Mouse (Mus musculus) activated CD4-positive, CD25-positive, alpha-beta regulatory T cell, adult 9 weeks (primary cell): ENCODE results near the gene Luzp1. TPM values are rescaled to one million over a fixed set of nuclear protein-coding genes. Genes with fewer than 3 reads are reported as not detected.

ENCODE experiments used
- polyA plus RNA-seq: library from polyadenylated mRNA; unstranded; fragments of 100-300 nt; shearing (Covaris generic); gene quantifications from one replicate; pipeline ENCODE4 v1.2.1, GENCODE M21; 2017

Luzp1 gene
- polyA plus RNA-seq = 9.9 TPM

GRCm38 (mm10) chr4:136469371-136469903 lies at the start of gene Luzp1:
Luzp1 (plus strand) TSS chr4:136469761.

GRCm38 (mm10) chr4:136423224-136423623 lies 46.3 kb upstream of the Luzp1 start, which contains the start of gene Htr1d:
Htr1d (plus strand) TSS chr4:136423524.

GRCm38 (mm10) chr4:136462086-136462838 lies 7.3 kb upstream of the Luzp1 start, which contains the start of gene 6030445D17Rik:
6030445D17Rik (plus strand) TSS chr4:136462250.

GRCm38 (mm10) chr4:136602568-136602967 lies 133.0 kb downstream of the Luzp1 start, which contains the start of gene Kdm1a:
Kdm1a (minus strand) TSS chr4:136602723.

Other genes with a start within 250 kb of the Luzp1 start
- gene Tcea3, start 222.0 kb upstream of the Luzp1 start, polyA plus RNA-seq = 0.22 TPM
- gene Zfp46, start 185.1 kb upstream of the Luzp1 start, polyA plus RNA-seq = 15.0 TPM
- gene Hnrnpr, start 158.8 kb upstream of the Luzp1 start, polyA plus RNA-seq = 122 TPM
- not detected for gene Htr1d, start 46.2 kb upstream of the Luzp1 start, polyA plus RNA-seq
- gene 6030445D17Rik, start 7.5 kb upstream of the Luzp1 start, polyA plus RNA-seq = not detected
- gene Kdm1a, start 133.0 kb downstream of the Luzp1 start, polyA plus RNA-seq = 7.2 TPM
- not detected for gene Tex46, start 140.7 kb downstream of the Luzp1 start, polyA plus RNA-seq
- gene Lactbl1, start 152.9 kb downstream of the Luzp1 start, polyA plus RNA-seq = 0.09 TPM